Mouse (Mus musculus) adrenal gland, adult 18-20 months (tissue): ENCODE results near the gene Hdac11. TPM values are rescaled to one million over a fixed set of nuclear protein-coding genes. Genes with fewer than 3 reads are reported as not detected.

ENCODE experiments used
- DNase-seq, 2 experiments: peaks; one replicate each; pipeline ENCODE4 v3.0.0; 2021 to 2022; ENCODE audit warnings: low spot score in 2 of 2
- total RNA-seq, 2 experiments: library from RNA; stranded (reverse); gene quantifications; 1 replicate in 1 of 2; 2 replicates in 1 of 2; pipeline ENCODE4 v1.2.3; 2021

Gene Hdac11
- total RNA-seq, 2 experiments from 2014 or later: 7.1 to 10.9 TPM

DNA sequence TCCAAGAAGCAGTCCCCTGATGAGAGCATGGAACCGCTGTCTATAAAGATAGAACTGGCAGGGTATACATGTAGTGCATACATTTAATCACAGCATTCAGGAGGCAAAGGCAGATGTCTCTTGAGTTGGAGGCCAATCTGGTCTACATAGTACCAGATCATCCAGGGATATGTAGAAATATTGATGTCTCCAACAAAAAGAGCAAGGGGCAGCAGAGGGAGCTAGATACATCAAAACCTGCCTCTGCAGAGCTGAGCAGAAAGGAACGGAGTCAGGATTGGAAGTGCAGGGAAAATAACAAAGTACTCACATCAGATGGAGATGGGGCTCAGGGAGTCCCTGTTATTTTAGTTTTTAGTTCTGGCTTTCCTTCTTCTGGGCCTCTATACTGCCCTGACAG, 8.1 kb downstream of the Hdac11 start:
- no peak for DNase-seq

DNA sequence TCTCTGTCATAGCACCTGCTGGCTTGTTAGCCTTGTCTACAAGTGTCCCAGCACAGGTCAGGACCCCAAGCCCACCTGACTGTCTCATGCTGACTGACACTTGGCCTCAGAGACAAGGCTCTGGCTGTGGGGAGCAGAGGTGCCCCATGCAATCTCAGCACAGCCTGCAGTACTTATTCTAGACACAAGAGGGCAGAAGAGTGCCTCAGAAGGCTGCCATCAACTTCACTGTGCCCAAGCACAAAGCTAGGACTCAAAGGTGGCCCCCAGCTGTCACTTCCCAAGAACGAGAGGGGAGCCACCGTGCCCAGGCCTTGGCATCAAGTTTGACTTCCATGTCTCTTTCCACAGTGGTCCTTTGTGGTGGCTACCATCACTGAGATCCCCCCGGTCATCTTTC, 8.7 kb downstream of the Hdac11 start:
- peak; percentile 68 to 70 for DNase-seq

DNA sequence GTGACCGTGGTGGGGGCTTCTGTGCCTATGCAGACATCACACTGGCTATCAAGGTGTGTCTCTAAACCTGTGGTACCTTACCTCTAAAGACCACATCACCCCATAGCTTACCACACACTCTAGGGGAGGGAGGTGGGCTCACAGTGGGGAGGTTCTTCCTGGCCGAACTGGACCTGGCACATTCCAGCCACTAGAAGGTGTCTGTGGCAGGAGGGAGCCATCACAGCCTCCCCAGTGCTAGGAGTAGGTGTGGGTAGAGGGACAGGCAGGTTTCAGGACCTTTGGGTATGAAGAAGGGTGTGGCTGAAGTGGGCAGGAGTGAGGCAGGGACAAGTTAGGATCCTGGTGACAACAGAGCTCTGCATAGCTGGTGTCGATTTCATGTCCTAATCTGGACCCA, 11.4 kb downstream of the Hdac11 start:
- DNase-seq: no peak

DNA sequence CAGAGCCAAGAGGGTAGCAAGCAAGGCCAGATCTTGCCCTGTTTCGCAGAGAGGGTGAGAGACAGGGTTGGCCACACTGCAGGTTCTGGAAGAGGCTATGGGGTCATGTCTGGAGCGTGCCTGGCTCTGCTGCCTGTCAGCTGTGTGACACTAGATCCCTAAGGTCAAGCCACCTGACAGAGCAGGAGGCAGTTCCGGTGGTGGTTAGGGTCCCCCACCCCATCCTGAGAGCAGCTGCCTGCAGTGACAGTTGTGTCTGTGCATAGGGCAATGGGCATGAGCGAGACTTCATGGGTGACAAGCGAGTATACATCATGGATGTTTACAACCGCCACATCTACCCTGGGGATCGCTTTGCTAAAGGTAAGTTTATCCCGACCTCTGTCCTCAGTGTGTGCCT, 12.7 kb downstream of the Hdac11 start:
- DNase-seq: no peak

DNA sequence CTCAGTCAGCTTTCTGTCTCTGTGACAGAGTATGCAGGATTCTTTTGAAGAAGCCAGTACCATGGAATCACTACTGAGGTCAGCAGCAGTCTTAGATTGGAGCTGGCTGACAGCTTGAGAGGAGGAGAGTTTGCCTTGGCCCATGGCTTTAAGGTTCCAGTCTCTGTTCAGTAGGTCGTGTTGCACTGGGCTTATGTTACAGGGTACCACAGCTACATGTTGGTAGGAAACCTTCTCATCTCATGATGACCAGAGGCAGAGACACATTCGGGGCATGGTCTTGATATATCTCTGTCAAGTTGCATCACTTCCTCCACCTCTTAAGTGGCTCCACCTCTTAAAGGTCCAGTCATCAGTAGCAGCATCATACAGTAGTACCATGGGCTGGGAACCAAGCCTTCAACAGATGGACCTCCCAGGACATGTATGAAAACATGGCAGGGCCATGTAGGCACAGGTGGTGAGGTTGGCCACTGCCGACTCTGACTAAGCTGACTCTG, 15.0 kb downstream of the Hdac11 start:
- no peak for DNase-seq

DNA sequence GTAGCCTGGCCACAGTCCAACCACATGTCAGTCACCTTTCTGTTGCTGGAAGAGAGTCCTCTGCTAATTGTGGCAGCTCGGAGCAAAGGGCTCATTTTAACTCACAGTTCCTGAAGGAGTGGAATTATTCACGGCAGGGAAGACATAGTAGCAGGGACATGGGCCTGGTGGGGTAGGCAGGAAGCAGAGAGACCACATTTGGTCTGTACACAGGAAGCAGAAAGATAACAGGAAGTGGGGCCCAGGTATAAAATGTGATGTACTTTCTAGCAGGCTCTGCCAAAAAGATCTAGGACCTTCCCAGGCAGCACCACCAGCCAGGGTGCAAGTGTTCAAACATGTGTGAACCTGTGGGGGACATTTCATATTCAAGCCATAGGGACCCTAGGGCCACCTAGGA, 15.9 kb downstream of the Hdac11 start:
- DNase-seq: no peak

DNA sequence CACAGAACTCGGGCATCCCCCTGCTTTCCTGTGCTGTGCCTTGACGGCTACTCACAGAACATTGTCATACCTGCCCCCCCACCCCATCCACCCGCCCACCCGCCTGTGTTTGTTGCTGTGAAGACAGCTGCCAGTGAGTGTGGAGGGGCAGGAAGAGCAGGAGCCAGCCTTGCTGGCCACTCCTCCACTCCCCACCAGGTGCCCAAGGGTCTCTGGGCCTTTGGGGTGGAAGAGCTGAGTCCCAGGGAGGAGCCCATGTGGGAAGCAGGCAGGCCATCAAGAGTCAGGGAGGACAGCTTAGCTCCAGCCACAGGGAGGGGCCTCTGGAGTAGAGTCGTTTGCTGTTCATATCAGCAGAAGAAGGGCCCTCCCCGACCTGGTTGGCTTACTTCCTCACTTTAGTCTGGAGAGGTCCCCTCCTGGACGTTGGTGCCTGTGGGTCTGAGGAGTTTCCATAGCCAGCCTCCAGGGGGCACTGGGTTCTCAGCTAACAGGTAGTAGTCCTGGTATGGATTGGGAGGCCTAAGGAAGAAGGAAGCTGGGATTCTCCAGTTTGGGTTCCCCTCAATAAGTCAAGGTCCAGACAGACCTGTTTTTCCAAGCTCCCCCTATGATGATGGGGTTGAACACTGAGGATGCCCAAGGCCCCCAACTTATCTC, 16.9 kb downstream of the Hdac11 start:
- peak; percentile 51 to 61 for DNase-seq

DNA sequence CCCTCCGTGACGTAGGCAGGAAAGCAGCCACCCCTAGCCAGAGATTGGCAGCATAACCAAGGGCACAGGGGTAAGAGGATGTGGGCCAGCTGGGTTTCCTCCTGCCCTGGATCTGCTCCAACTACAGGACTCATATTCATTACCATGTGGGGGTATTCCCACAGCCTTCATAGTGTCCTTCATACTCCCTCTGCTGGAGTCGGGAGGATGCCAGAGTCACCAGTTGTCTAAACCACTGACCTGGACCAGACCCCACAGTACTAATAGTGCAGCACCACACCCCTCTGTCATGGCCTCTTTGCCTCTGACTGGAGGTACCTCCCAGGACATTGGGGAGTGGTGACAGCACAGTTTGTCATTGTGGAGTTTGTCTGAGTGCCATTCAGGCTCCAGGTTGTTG, 17.7 kb downstream of the Hdac11 start:
- no peak for DNase-seq

DNA sequence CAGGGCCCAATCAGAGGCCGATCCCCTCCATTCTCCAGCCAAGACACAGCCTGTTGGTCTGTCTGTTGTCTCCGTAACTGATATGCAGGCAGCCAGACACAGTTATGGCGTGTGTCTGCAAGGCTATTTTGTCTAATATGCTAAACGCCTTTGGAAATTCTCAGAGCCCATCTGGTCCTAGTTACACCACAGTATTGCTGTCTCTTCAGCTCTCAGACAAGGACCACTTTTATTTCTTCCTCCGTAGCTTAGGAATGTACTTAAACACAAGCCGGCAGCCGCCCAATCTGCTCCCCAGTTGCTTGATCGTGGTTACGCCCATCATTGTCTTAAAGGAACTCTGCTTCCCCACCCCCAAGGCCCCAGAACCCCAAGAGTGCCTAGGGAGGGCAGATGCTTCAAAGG, 24.3 kb downstream of the Hdac11 start:
- no peak for DNase-seq

DNA sequence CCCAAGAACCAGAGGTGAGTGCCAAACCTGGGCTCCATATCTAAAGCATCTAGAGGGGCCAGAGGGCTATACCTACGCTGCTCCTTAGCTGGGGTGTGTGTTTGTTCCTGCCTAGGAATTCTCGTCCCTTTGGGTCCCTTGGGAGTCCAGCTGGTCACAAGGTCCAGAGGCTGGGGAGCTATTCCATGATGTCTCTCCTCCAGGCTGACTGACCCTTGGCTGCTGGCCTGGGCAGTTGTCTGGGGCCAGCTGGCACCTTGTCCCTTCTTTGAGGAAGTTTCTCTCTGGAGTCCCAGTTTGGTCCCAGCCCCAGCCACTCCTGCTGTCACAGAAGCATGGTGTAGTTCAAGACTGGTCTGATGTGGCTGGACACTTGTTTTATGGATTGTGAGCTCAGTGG, 24.9 kb downstream of the Hdac11 start:
- peak in 1 of 2 experiments; percentile 57 for DNase-seq

DNA sequence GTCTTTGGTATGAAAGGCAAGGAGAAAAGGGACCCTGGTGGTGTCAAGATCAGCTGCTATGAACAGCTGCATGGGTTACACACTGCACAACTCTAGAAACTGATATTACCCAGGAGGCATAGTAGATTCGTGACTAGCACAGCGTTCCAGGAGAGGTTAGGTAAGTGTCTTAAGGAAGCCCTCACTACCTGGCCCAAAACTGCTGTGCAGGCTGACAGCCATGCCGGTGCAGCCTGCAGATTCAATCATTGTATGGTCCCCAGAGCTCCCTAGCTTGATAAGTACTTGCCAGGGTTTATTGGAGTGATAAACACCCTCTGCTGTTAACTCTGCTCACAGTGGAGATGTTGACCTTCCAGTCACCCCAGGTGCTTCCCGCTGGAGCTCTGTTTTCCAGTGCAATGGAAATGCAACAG, 25.6 kb downstream of the Hdac11 start:
- no peak for DNase-seq

DNA sequence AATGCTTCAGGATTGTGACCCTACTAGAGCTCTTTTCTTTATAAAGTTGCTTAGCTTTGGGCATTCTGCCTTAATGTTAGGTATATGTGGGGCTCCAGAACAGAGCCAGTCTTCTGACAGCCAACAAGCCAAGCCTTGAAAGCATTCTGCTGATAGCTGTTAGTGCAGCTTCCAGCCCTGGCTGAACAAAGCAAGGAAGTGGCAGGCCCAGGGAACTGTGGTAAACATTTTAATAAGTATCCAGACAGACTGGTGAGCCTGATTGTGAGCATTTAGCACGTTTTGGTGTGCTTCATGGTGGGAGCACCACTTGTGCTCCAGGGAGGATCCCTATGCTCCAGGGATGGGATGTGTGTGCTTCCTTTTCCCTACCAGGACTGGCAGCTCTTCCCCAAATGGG, 26.6 kb downstream of the Hdac11 start:
- DNase-seq: no peak

DNA sequence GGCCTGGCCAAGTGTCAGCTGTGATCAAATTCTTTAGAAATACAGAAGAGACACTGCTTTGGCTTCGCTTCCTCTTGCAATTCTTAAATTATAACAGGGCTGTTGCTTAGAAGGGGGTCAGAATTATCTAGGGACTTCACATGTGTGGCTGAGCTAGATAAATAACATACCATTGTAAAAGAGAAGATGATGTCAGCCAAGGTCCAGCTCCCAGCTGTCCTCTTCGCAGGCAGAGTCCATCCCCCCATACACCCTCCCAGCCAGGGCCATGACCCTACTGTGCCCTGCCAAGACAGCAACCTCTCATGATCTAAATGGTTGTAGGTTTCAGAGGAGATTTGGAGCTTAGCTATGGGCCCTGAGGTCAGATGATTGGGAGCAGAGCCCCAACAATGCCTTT, 27.5 kb downstream of the Hdac11 start:
- no peak for DNase-seq

DNA sequence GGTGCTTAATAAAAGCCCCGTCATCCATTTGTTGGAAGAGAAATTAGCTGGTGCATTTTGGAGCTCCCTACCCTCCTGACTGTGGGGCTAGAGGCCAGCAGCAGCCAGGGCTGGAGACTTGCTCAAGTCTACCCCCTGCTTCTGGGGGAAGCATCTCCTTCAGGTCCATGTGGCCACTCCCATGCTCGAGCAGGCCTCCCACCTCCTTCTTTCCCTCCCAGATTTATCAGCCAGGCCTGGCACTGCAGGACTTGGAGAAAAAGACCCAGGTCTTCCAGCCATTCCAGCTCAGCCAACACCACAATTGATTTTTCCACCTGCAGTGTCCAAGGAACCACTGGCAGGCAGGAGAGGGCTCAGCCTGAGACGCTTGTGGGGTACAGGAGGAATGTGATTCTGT, 28.3 kb downstream of the Hdac11 start:
- DNase-seq: no peak

DNA sequence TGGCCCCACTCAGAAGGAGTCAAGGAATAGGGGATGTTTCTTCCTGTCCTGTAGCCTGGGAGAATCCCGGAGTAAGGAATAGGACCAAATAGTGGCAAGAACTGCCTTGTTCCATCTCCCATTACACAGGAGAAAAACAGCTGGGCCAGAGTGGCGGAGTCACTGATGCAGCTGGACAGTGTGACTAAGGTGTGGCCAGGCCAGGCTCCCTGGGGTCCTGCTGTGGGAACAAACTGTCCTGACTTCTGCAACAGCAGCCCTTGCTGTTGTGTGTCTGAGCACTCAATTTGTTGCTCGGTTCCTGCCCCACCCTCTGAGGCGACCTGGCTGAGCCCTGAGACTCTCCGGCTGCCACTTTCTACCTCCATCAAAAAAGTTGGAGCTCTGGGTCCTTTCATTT, 29.0 kb downstream of the Hdac11 start:
- no peak for DNase-seq

DNA sequence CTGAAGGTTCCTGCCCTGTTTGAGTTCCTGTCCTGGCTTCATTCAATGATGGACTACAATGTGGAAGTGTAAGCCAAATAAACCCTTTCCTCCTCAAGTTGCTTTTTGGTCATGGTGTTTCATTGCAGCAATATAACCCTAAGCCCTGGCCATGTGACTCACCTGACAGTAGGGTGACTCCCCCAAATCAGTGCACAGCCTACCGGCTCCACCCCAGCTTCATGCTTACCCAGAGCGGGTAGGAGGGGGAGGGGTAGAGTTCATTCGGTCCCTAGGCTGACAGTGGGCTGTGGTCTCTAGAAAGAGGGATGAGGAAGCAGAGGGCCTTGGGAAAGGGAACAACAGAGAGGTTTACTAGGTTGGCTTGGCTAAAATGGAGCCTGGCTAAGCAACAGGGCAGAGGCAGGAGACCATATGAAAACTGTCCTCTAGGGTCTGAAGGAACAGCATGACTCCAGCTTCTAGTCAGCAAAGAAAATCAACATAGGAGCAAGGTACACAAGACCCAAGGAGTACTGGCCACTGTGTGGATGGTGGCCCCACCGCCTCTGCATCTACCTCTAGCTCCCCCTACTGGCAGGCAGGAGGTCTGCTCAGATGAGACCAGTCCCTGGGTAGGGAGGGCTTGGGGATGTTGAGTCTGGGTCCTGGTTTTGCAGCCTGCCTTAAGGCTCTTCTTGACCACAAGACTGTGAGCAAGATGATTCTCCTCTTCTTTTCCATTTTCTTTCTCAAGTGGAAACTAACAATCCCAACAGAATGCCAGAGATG, 29.9 kb downstream of the Hdac11 start:
- DNase-seq: peak in 1 of 2 experiments; percentile 21

DNA sequence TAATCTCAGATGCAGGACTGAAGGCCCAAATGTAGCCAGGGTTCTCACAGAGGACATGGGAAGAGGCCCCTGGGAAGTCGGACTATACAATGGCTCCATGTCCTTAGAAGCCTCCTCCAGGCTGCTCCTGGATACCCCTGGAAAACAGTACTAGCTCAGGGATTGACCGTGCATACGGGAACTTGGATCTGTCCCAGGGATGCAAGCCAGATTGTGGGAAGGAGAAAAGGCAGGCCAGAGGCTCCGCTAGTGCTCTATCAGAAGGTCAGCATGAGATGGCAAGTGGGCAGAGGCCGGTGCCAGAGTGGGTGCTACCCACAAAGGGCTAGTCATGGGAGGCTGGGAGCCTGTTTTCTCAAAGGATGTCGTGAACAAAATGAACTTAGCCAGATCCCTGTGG, 30.5 kb downstream of the Hdac11 start:
- DNase-seq: no peak

DNA sequence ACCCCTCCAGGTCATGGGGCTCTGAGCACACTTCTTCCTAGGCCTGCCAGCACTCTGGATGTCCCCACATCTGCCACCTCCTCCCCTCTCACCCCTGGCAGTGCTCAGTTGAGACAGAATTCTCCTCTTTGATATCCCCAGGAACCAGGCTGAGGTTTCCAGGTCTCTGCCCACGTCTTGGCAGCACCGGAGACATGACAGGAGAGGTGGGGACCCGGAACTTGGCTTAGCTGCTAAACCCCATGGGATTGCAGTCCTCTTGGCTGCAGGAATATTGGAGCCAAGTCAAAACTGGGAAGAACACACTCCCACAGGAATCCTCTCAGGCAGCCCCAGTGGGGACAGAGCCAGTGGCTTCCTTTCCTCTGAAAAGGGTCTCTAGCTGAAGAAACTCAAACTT, 31.4 kb downstream of the Hdac11 start:
- DNase-seq: no peak

DNA sequence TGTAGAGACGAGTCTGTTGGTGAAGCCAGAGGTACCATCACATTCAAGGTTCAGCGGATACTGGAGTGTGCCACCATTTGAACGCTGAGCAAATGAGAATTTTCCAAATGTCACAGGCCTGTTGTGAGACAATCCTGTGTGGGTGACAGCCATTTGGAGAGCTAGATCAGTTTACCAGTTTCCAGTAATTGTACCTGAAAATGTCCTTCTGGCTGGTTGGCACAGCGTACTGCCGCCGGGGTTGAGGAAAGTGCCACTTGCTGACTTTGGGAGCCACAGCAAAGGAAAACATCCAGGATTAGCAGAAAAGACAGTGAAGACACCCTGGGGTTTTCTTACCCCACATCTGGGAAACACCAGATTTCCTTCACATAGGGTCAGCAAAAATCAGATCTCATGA, 33.5 kb downstream of the Hdac11 start:
- DNase-seq: no peak

DNA sequence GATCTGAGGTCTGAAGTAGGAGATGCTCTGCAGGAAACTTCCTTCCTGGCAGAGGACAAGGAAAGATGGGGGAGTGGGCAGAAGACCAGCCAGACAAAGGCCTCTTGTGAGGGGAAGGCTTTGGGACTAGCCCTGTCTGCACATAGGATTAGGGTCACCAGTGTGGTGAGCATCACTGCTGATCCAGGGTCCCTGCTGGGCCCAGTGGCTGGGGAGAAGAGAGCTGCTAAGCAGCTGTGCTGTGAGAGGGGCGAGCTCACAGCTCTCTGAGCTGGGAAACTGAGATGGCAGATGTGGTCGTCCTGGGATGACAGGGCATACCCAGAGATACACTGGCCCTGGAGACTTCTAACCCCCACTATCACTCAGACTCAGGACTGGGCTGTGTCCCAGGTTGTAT, 35.0 kb downstream of the Hdac11 start:
- DNase-seq: no peak

DNA sequence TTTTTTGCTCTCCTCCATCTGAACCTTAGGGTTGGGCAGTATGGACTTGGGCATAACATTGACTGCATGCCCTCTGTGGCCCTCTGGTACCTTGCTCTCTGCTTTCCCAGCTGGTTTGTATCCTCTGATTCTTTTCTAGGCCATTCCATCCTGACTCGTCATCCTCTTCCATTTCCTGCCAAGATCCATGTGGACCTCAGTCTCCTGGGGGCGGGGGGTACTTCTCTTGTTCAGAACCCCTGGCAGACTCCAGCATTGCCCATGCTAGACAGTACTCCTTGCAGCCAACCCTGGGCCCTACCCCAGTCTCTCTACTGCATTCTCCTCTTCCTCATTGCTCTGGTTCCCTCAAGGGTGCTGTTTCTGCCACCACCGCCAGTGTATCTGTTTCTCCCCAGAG, 36.0 kb downstream of the Hdac11 start:
- DNase-seq: no peak

DNA sequence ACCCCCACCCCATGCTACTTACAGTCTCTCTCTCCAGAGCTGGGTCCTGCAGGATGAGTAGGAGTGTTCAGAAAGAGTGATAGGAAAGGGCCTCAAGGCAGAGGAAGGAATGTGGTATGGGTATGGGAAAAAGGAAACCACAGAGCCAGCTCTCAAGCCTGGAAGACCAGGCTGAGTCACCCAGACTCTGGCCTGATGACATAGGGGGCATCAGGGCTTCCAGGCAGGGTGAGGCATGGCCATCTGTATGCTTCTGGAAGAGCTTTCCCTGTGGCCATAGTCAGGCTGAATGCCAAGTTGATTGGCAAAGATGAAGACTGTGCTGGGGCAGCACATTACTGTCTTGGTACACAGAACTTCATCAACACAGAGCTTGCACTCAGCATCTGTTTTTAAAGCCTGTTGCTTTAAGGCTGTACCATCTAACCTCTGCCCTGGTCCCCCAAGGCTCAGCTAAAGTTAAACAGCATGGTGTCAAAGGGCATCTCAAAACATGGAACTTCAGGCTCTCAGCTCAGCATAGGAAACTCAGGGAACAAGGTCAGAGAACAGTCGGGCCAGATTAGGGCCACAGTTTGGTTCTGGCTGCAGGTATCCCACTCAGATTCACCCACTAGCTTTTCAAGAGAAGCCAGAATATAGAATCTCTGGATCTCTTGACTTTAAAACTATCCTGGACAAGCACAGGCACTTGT, 36.5 kb downstream of the Hdac11 start:
- no peak for DNase-seq
